Mouse (Mus musculus): ENCODE results near the gene Dlg2. TPM values are rescaled to one million over a fixed set of nuclear protein-coding genes. Genes with fewer than 3 reads are reported as not detected.

The Dlg2 gene
- polyA plus RNA-seq, 1 experiment, result 141 TPM

DNA sequence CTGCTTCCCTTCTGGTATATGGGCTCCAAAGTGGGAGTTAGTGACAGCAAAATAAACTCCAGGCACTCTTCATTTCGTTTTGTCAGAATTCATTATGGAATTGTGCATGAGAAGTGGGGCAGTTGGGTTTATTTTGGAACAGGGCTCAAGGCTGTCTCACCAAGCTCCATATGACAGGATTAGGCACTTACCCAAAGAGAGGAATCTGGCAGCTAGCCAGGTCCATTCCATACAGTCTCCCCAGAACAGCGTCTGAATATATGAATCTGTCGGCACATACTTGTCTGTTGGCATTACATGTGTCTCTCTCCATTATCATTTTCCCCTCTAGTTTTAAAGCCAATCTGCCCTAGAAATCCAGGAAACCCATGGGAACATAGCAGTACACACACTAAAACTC is 1649.4 kb downstream of the Dlg2 start:
- peak; percentile 49 to 71 for DNase-seq (ENCODE audit: extremely low spot score in 1 of 2, low spot score in 1 of 2)

DNA sequence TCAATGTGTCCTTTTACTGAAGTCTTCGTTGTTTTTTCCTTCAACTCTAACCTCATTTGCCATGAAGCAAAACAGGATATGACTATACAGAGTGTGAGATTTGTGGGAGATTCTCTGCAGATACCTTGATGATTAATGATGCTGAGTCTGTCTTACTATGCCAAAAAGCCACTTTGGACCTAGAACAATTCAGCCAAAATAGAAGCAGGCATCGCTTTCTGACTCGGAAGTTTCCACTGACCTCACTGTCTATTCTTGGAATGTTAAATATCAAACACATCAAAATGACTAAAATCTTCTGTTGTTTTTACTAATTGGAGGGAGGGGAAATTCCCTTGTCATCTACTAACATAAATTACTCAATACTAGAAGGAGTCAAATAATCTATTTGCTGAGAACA is 1657.8 kb downstream of the Dlg2 start:
- no peak for DNase-seq (ENCODE audit: extremely low spot score in 1 of 2, low spot score in 1 of 2)

DNA sequence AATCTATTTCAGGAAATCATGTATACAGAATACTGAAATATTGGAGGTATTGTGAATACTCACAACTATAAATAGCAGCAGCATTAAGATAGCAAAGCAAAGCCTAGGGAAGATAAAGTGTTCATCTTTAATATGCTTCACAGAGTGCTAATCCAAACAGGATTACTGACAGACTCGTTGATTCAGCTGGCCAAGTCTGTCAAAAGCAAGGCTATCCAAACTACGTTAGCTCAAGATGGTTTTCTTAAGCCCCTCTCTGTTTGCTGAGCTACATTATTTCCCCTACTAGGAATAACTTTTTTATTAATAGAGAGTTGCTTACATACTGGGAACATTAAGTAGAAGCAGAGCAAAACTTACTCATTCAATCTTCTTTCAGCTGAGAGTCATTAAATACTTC is 1659.2 kb downstream of the Dlg2 start:
- DNase-seq (ENCODE audit: extremely low spot score in 1 of 2, low spot score in 1 of 2), result no peak

DNA sequence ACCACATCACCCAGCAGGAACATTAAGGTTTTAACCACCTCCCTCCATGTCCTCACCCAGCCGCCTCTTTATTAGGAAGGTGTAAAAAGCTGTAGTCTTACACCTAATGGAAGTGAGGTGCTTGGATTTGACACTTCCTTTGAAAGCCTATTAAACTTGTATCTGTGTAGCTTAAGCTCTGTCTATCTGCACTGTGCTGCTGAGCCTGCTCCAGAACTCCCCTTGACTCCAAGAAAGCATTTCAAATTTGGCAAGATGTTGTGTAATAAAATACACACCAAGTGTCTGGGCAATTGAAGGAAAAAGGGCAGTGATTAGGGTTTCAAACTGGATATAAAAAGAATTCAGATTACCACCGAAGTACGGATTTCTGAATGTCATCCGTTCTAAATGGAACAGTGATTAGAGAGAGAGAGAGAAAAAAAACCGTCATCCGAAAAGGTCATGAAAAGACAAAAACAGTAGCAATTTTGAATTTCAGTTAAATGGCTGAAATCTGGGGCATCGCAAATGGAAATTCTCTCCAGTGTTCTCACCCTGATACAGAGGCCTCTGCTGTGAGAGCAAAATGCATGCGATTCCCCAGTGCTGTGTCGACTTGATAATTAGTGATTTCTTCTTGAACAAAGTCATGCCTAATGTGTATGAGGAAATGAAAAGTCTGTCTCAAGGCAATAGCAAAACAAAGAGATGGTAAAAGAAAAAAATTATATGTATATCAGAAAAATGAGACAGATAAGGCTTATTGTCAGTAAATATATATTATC is 1663.8 kb downstream of the Dlg2 start:
- no peak for DNase-seq (ENCODE audit: extremely low spot score in 1 of 2, low spot score in 1 of 2)

DNA sequence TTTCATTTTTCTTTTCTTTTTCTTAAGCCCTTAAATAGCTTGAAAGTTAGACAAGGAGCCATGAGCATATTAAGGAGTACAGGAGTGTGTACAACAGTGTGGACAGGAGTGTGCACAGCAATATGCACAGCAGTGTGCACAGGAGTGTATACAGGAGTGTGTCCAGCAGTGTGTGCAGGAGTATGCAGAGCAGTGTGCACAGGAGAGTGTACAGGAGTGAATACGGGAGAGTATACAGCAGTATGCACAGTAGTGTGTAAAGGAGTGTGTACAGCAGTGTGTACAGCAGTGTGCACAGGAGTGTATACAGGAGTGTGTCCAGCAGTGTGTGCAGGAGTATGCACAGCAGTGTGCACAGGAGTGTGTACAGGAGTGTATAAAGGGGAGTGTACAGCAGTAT is 1671.0 kb downstream of the Dlg2 start:
- no peak for DNase-seq (ENCODE audit: extremely low spot score in 1 of 2, low spot score in 1 of 2)

DNA sequence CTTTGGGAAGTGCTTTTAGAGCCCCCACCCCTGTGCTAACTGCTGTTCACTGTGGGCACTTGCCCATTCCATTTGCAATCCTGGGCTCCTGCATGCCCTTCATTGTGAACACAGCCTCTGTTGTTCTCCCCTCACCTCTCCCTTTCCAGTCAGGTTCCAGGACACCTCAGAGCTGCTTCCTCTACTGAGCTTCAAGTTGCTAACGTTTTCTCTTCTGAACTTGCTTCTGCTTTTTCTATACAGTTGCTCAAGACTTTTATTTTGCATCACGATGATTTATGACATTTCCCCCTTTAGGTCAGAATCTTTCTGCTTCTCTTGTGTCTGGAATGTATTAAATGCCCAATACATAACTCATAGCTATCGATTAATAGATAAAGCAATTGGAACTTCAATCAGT is 1674.3 kb downstream of the Dlg2 start:
- DNase-seq (ENCODE audit: extremely low spot score in 1 of 2, low spot score in 1 of 2), result no peak

DNA sequence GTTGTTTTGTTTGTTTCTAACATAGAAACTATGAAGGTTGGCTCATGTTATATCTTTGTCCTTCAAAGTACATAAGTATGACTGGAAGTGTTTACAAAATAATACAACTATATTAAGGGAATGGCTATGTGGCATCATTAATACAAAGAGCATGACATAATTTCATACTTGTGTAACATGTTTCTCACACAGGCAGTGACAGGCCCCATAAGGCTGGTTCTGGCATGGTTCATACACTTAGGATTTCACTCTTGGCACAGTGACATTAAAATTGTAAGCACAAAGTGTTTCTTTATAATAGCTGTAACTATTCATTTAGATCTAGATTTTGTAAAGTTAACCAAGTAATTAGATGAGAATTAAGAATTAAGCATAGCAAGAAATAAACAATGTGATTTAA is 1678.1 kb downstream of the Dlg2 start:
- no peak for DNase-seq (ENCODE audit: extremely low spot score in 1 of 2, low spot score in 1 of 2)

DNA sequence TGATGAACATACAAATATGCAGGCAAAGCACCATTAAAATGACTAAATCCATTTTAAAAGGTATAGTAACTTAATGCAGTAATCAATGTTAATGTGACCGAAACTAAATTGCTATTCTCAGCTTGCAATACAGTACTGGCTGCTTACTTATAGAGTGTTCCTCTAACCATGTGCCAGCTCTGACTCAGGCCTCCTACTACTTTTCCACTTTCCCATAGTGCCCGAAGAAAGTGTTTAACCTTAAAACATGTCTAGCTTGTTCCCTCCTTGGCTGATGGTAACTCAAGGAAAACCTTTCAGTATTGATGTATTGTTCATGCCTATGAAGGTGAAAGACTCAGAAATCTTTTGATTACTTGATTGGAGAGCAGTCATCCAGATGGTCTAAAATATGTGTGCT is 1686.7 kb downstream of the Dlg2 start:
- no peak for DNase-seq (ENCODE audit: extremely low spot score in 1 of 2, low spot score in 1 of 2)

DNA sequence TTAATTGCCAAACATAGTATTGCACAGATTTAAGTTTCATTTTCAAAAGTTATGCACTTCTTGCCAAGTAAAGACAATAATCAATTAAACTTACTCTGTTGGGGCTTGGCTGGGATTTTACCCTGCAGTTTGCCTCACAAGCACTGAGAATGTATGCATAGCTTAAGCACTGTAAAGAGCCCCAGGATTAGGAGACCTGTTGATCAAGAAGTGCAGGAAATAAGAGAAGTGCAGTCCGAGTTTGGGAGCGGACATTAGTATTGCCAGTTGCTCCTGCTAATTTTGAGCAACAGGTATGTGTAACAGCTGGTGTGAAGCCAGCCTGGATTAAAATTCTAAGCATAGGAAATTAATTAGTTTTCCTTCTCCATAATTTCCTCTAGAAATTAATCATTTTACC is 1687.8 kb downstream of the Dlg2 start:
- DNase-seq (ENCODE audit: extremely low spot score in 1 of 2, low spot score in 1 of 2), result no peak

DNA sequence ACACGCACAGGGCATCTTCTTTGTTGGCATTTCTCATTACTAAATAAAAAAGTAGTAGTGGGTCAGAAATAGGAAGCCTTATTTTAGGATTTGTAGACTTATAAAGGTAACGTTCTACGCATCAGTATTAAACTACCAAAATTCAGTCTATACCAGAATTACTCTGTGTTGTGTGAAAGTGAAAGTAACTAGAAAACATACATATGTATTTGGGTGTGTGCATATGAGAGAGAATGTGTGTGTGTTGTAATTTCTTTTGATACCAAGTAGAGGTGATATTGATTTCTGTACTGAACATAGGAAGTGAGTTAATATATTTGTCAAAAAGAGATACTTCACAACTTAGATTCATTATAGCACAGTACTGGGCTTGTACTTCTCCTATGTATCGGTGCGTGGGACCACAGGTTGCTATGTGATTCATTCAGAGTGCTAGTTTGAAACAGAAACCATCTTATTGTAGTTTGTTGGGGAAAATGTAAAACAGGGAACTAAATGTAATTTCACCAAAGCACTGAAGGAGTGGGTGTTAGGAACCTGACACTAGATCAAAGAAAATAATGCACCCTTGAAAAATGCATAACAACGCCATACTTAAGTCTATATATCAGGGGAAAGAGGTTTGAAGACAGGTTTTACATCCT is 1688.5 kb downstream of the Dlg2 start:
- DNase-seq (ENCODE audit: extremely low spot score in 1 of 2, low spot score in 1 of 2), result peak in 1 of 2 experiments; percentile 44

DNA sequence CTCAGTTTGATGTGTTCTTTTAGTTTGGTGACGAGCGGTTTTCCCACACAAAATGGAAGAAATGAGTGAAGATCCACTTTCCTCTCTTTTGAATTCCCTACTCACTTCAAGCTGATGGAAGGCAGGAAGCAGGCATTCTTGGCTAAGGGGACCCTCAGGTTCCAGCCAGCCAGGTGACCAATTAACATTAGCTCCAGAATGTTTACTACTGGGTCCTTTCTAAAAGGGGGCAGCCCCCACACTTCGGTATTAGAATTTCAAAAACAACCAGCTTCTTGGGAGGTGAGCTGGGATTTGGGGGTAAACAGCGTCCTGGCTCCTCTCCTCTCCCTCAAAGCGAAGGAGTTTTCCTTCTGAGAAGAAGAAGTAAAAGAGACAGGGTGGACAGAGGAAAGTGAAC is 1703.6 kb downstream of the Dlg2 start:
- no peak for DNase-seq (ENCODE audit: extremely low spot score in 1 of 2, low spot score in 1 of 2)

DNA sequence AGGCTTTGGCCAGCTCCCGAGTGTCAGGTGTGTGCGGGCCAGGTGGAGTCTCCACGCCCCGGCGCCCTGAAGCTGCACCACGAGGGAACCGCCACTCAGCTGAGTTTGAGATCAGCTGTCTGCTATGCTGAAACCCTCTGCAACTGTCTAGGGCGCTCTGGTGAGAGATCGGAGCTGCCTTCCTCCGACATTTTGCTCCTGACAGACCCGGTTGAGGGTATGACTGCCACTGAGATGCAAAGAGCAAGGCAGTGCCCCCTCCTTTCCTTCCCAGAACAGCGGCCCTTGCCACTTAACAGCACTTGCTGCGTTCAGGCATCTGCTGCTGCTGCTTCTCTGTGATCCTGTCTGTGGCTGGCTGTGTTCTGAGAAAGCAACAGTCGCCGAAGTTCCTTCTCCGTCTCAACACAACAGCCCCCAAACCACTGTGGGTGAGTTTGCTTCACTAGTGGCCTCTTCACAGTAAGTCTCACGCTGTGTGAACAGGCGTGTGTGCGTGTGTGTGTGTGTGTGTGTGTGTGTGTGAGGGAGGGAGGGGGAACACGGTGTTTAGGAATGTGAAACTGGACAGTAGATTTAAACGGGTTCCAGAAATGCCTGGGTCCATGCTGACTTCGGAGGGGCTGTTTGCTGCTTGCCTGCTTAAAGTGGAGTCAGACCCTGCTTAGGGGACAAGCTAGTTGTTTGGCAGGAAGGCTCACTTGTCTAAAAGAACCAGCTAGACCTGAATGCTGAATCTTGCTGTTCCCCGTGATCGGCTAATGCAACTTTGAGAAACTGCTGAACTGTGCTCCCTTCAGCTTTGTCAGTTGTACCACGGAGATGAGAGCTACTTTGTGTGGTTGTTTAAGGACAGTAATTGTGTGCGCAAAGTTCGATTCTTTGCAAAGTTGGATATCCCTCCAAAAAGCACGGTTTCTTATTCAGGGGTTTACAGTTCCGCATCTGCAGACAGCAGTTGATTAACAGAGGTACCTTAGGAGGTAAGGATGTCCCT is 1704.4 kb downstream of the Dlg2 start:
- peak in 1 of 2 experiments; percentile 25 for DNase-seq (ENCODE audit: extremely low spot score in 1 of 2, low spot score in 1 of 2)

DNA sequence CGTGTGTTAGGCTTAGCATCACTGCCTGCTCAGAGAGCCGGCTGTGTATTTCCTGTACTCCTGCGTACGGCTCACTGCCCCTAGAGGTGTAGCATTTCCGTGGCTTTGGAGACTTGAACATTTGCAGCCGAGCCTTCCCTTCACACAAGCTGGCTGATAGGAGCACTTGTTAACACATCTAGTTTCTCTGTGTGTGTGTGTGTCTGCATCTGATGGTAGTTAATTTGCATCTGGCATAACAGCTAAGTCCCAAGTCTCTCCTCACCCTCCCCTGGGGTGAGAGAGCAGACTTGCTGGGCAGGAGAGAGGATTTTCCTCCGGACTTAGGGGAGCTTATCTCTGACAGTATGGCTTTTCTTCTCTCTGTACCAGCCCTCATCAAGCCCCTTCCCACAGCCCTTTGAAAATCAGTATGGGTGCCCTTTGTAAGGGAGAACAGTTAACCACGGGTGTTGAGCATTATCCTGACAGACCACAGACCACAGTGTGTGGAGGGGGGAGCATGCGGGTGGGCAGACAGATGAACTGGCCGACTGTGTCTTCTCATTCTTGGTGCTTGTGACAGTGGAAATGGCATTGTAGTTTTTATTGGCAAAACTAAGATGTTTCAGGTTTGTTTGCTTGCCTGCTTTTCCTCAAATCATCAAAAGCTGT is 1705.6 kb downstream of the Dlg2 start:
- no peak for DNase-seq (ENCODE audit: extremely low spot score in 1 of 2, low spot score in 1 of 2)

DNA sequence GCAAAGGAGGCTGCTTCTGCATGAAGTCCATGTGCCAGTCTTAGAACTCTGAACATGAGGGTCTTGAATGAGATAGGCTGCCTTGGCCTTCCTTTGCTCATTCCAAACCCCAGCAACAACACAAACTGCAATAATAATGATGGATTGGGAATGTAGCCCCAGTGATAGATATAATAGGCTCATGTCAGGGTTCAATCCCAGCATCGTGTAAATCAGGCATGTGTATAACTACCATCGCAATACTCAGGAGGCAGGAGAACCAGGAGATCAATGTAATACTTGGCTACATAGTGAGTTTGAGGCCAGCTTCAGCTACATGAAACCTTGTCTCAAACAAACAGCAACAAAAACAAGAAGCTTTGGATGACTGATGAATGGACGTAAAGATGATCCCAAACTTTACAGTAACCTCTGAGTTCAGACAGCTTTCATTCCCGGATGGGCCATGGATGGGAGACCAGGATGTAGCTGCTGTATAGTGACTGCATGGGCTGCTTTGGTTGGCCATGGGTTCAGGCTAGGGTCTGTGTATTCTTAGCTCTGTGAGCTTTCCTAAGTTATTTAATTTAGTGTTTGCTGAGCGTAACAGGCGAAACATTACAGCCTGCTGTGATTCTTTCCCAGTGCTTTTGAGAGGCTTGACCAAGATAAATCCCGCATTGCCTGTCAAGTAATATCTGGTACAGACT is 1708.0 kb downstream of the Dlg2 start:
- DNase-seq (ENCODE audit: extremely low spot score in 1 of 2, low spot score in 1 of 2), result no peak

DNA sequence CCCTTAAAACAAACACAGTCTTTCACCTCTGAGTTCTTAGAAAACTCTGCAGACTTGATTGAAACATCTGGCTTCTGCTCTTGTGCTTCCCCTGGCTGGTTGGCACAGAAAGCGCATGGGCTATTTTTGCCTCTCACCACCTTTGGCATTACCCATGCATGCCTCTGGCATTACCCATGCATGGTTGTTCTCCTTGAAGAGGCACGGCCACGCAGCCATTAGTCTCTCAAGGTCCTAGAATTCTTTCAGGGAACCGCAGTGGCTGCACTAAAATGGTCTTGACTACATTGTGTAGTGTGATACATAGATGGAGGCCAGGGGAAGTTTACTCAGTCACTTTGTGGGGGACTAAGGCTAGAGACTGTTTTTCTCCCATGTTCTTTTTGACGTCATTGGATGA is 1709.9 kb downstream of the Dlg2 start:
- no peak for DNase-seq (ENCODE audit: extremely low spot score in 1 of 2, low spot score in 1 of 2)

DNA sequence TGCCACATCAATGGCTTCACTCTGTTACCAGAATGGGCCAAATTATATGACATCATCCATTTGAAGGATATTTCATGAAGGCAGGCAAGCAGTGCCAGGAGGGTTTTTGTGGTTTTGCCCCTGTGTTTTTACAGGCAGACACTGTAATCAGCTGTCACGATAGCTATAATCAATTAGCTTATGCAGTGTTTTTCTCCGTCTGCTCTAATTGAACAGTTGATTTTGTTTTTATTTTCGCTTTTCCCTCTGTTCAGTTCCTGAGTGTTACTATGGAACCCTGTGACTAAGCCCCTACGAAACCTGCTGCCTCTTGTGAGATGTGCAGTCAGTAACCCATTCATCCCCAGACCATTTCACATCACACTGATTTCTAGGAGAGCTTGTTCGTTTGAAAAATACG is 1712.7 kb downstream of the Dlg2 start:
- DNase-seq (ENCODE audit: extremely low spot score in 1 of 2, low spot score in 1 of 2), result no peak

DNA sequence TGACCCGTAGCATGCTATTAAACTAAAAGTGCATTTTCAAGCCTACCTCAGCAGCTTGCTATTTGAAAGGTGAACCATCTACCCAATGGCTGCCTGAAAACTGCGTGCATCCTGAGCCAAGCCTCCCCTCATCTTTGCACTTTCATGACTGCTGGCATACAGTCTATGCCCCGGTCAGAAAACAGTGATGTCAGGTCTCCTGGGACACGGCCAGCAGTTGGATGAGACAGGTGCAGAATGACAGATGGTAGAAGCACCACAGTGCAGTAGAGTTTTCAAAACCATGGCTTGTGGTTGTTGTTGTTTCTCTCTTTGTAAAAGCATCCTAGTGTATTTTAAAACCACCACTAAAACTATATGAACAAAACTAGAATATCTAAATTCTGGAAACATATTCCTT is 1719.5 kb downstream of the Dlg2 start:
- DNase-seq (ENCODE audit: extremely low spot score in 1 of 2, low spot score in 1 of 2), result no peak

DNA sequence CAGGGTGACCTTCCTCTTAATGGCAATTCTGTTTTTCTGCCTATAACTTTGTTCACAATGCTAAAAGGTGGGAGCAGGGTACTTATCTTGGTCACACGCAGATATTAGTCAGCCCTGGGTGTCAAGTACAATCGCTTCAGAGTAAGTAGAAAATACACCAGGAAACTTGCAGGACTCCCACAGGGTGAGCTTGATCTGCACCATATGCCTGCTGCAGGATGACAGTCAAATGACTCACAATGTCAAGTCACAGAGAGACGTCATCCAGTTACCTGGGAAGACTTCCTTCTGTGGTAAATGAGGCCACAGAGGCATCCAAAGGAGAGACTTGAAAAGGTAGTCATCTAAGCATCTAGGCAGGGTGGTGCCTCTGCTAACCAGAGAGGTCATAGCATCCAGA is 1721.1 kb downstream of the Dlg2 start:
- peak in 1 of 2 experiments; percentile 51 for DNase-seq (ENCODE audit: extremely low spot score in 1 of 2, low spot score in 1 of 2)

DNA sequence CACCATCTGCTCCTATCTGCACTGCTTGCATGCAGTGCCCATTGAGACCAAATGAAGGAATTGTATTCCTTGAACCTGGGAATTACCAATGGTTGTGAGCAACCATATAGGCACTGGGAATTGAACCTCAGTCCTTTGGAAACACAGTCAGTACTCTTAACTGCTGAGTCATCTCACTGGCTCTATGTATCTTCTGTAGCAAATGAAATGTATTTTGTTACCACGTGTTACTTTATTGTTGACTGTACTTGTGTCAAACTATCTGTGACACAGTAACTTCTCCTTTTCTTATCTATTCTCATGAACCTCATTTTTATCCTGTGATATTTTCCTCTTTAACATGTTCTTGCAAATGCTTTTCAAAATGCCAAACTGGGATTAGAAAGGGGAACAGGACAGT is 1722.7 kb downstream of the Dlg2 start:
- DNase-seq (ENCODE audit: extremely low spot score in 1 of 2, low spot score in 1 of 2), result no peak

DNA sequence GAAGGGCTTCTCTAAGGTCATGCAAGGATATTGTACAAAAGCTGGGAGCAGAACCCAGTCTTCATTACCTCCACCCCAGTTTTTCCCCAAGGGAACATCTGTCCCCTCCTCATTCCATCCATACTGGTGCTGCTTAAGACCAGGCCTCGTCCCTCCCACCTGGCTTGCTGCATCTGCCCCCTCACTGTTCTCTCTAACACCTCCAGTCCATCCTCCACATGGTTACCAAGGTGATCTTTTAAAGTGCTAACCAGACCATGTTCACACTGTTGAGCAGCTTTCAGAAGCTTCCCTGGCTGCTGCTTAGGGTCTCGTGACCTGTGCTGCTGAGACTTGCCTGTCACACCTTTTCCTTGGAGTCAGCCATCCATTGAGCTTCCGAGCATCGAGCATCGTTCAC is 1734.2 kb downstream of the Dlg2 start:
- DNase-seq (ENCODE audit: extremely low spot score in 1 of 2, low spot score in 1 of 2), result peak in 1 of 2 experiments; percentile 41

Data from frontal cortex, adult 2 months (tissue).